Mouse (Mus musculus): ENCODE data around the gene Klhl3.

- TF ChIP-seq CTCF (IDR thresholded peaks at IDR 0.05; ENCODE audit: low read depth, low read length) (no peak), POLR2A (IDR thresholded peaks at IDR 0.05; ENCODE audit: borderline replicate concordance, low read depth, low read length) (no peak)
These were observed 47.3 kb downstream of the Klhl3 start for GRCm38 (mm10) chr13:58066081-58066495.

All from bone marrow macrophage, adult 2 months (primary cell).